Comparison of ENCODE assay signal across 23 mouse cellular contexts in genomic region chr9:114442893-114443292, GRCm38 (mm10).
"Had no signal": no experiment of that assay in that cellular context is flagged by ENCODE, and none has a peak within 500 bp of the region (broad histone marks: within the 10 kb centered on the region; RNA-seq: fewer than 3 reads in every experiment).

No protein-coding gene starts in this region.

- H3K27ac ChIP-seq: gastrocnemius, adult 2 months; heart, embryonic 10.5 days; hindbrain, embryonic 10.5 days; hindbrain, embryonic 12.5 days; hindbrain, embryonic 14.5 days; kidney, embryonic 15.5 days; kidney, postnatal 0 days; layer of hippocampus, adult 2 months; limb, embryonic 10.5 days; limb, embryonic 12.5 days had no signal

- H3K4me3 ChIP-seq: gastrocnemius, adult 2 months; heart, embryonic 10.5 days; heart, embryonic 12.5 days; hindbrain, embryonic 10.5 days; hindbrain, embryonic 12.5 days; kidney, embryonic 15.5 days; layer of hippocampus, adult 2 months; limb, embryonic 10.5 days; limb, embryonic 12.5 days had no signal

- H3K27me3 ChIP-seq: heart, embryonic 12.5 days; hindbrain, embryonic 12.5 days; kidney, embryonic 15.5 days; limb, embryonic 12.5 days had no signal

- H3K4me1 ChIP-seq: hindbrain, embryonic 10.5 days; hindbrain, embryonic 12.5 days; kidney, embryonic 15.5 days; limb, embryonic 10.5 days; limb, embryonic 12.5 days had no signal

- H3K36me3 ChIP-seq: hindbrain, embryonic 12.5 days had no signal

- DNase-seq: gastrocnemius, adult 2 months; gastrocnemius, postnatal 10 days; gastrocnemius, postnatal 25 days; heart, adult 18-20 months; heart, postnatal 14 days; heart, postnatal 4 days; kidney, adult 11 months; kidney, adult 2 months; kidney, adult 9 months; kidney, postnatal 14 days; kidney, postnatal 36 days; layer of hippocampus, postnatal 36 days; liver had no signal
